7 mouse cellular contexts compared by ENCODE assay signal in the genomic region with DNA sequence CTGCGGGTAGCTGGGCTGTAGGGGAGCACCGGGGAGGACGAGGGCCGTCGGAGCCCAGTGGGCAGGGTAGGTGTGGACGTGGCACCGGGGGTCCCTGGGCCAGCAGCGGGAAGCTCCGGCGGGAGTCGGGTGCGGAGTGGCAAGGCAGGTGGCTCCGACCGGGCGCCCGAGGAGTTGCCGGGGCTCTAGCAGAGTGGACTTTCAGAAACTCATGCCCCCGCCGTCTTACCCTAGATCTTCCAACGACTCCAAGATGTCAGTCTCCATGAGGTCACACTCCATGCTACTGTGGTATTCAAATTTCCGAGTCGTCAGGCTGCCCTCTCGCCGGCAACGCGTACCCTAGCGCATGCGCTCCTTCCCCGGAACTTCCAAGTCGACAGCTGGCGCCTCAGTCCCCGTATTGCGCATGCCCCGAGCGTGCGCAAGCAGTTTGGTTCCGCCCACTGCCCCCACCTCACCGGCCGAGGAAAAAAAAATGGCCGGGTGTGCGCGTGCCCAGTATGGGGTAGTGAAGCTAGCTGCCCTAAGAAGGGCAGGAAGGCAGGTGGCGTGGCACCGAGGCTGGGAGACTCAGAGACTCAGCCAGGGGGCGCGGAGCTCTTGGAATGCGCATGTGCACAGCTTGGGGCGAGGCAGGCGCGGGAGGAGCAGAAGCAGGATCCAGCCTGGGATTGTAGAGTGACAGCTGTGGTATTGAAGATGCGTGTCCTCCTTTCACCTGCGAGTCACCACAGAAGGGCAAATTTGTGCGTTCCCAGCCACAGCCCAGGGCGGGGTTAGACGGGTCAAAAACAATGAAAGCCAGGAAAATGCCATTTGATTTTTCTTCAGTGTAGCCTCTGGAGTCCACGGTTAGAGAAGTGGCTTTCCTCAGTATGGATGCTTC. TPM values are rescaled to one million over a fixed set of nuclear protein-coding genes. Genes with fewer than 3 reads are reported as not detected.
DNase-seq lines count a peak whose midpoint lies in the region; ATAC-seq lines count a peak whose summit lies in the region.

A gene (minus strand): TSS at position 435 of the 889 bp plus-strand sequence.

- H3K27ac ChIP-seq in embryonic facial prominence, embryonic 11.5 days (replicated peaks; ENCODE audit: low read depth, low read length) = no peak within 1 kb of the TSS
- H3K27ac ChIP-seq in limb, embryonic 10.5 days = peak within 1 kb of the TSS; percentile 87
- peak within 1 kb of the TSS; percentile 65 for H3K27ac ChIP-seq in midbrain, embryonic 13.5 days

- peak; percentile 99 for DNase-seq in adrenal gland, postnatal 14 days
- DNase-seq in embryonic facial prominence, embryonic 11.5 days (ENCODE audit: low spot score) = peak; percentile 99
- DNase-seq in kidney, adult 11 months = peak; percentile 97
- peak; percentile 99 for DNase-seq in limb, embryonic 10.5 days (ENCODE audit: low spot score)
- DNase-seq in spleen, adult 12 weeks (ENCODE audit: low spot score) = peak; percentile 86

- H3K36me3 ChIP-seq in embryonic facial prominence, embryonic 11.5 days (replicated peaks; ENCODE audit: control insufficient read depth, insufficient read depth, low read depth, low read length) = no peaks in the 10 kb centered on the region
- H3K36me3 ChIP-seq in limb, embryonic 10.5 days = peaks cover 9% of the 10 kb centered on the region
- H3K36me3 ChIP-seq in midbrain, embryonic 13.5 days = peaks cover 8% of the 10 kb centered on the region

- no peaks in the 10 kb centered on the region for H3K9me3 ChIP-seq in embryonic facial prominence, embryonic 11.5 days (replicated peaks; ENCODE audit: control insufficient read depth, low read length)
- H3K9me3 ChIP-seq in limb, embryonic 10.5 days (replicated peaks) = no peaks in the 10 kb centered on the region
- H3K9me3 ChIP-seq in midbrain, embryonic 13.5 days = no peaks in the 10 kb centered on the region

- WGBS in embryonic facial prominence, embryonic 11.5 days = under 1% methylated on average over 49 of the region's 56 CpGs
- under 1% methylated on average over 56 of the region's 56 CpGs for WGBS in limb, embryonic 10.5 days
- under 1% methylated on average over 56 of the region's 56 CpGs for WGBS in midbrain, embryonic 13.5 days

- H3K9ac ChIP-seq in embryonic facial prominence, embryonic 11.5 days (replicated peaks; ENCODE audit: low read length) = peak within 1 kb of the TSS; percentile 68
- peak within 1 kb of the TSS; percentile 86 for H3K9ac ChIP-seq in midbrain, embryonic 13.5 days (replicated peaks)

- H3K4me3 ChIP-seq in embryonic facial prominence, embryonic 11.5 days (ENCODE audit: low read depth, low read length) = peak within 1 kb of the TSS; percentile 72
- peak within 1 kb of the TSS; percentile 89 for H3K4me3 ChIP-seq in limb, embryonic 10.5 days
- H3K4me3 ChIP-seq in midbrain, embryonic 13.5 days (replicated peaks) = peak within 1 kb of the TSS; percentile 88

- peak within 1 kb of the TSS; percentile 57 for H3K4me2 ChIP-seq in embryonic facial prominence, embryonic 11.5 days (ENCODE audit: low read depth, low read length)
- H3K4me2 ChIP-seq in midbrain, embryonic 13.5 days (replicated peaks) = peak within 1 kb of the TSS; percentile 76

- H3K4me1 ChIP-seq in embryonic facial prominence, embryonic 11.5 days (ENCODE audit: control insufficient read depth, insufficient read depth, low read length) = no peaks in the 10 kb centered on the region
- peaks cover 8% of the 10 kb centered on the region for H3K4me1 ChIP-seq in limb, embryonic 10.5 days
- peaks cover 15% of the 10 kb centered on the region for H3K4me1 ChIP-seq in midbrain, embryonic 13.5 days (replicated peaks)

- no peaks in the 10 kb centered on the region for H3K27me3 ChIP-seq in embryonic facial prominence, embryonic 11.5 days (ENCODE audit: control insufficient read depth, insufficient read depth, low read length)
- H3K27me3 ChIP-seq in limb, embryonic 10.5 days (ENCODE audit: low read depth, poor library complexity, severe bottlenecking) = no peaks in the 10 kb centered on the region
- H3K27me3 ChIP-seq in midbrain, embryonic 13.5 days = no peaks in the 10 kb centered on the region

- peak; percentile 99 for ATAC-seq in embryonic facial prominence, embryonic 11.5 days (replicated peaks; ENCODE audit: insufficient number of reproducible peaks, low FRiP score, low TSS enrichment, low read depth)
- peak; percentile 93 for ATAC-seq in granulocyte monocyte progenitor cell, adult 5-6 weeks (replicated peaks; ENCODE audit: poor library complexity, severe bottlenecking)
- peak; percentile 100 for ATAC-seq in midbrain, embryonic 13.5 days

RNA-seq across cellular contexts. Expression of the gene that starts here (rescaled TPM):
- total RNA-seq in adrenal gland, postnatal 14 days (2021) = 28.4 and 32.3 TPM in 2 replicates
- 8.6 and 9.5 TPM in 2 replicates for polyA plus RNA-seq in embryonic facial prominence, embryonic 11.5 days (2014; fragmentation: Nextera tagmentation; extraction: Ambion mirVana)
- 30.1 and 33.6 TPM in 2 replicates for total RNA-seq in granulocyte monocyte progenitor cell, adult 5-6 weeks (2014; fragmentation: Nextera tagmentation)
- 24.4 and 29.9 TPM in 2 replicates for total RNA-seq in granulocyte monocyte progenitor cell, adult 5-6 weeks (2017)
- polyA plus RNA-seq in limb, embryonic 10.5 days (2016; fragmentation: Nextera tagmentation; extraction: Ambion mirVana) = 24.5 TPM in 2 replicates
- polyA plus RNA-seq in midbrain, embryonic 13.5 days (2015; fragmentation: Nextera tagmentation; extraction: Ambion mirVana) = 26.2 and 30.0 TPM in 2 replicates
